Mouse (Mus musculus) liver, embryonic 14.5 days (tissue): ENCODE measurements around the gene Selenoi. TPM values are rescaled to one million over a fixed set of nuclear protein-coding genes. Genes with fewer than 3 reads are reported as not detected.

Experiments
- ATAC-seq: fragments of 200-750 bp; cut with Nextera tagmentation; 2 replicates; pipeline ENCODE4 v1.8.0; 2017; ENCODE audit warnings: moderate number of reproducible peaks, mild to moderate bottlenecking, moderate library complexity; ENCODE audit not compliant: insufficient read depth
- DNase-seq, 3 experiments: peaks; one replicate each; pipeline ENCODE4 v3.0.0-alpha.2; 2012 to 2013; ENCODE audit warnings: low read depth in 3 of 3, low spot score in 3 of 3
- H3K27ac ChIP-seq: fragments of 300-500 bp; sonication (generic); 2 replicates; pipeline ENCODE4 v1.5.1; 2014; ENCODE audit warnings: moderate library complexity, mild to moderate bottlenecking, control low read depth, inconsistent platforms
- H3K27me3 ChIP-seq: fragments of 300-500 bp; sonication (generic); 2 replicates; pipeline ENCODE4 v1.6.1; 2014; ENCODE audit warnings: mild to moderate bottlenecking, low read length, moderate library complexity; ENCODE audit not compliant: control insufficient read depth, insufficient read depth
- H3K36me3 ChIP-seq: fragments of 300-500 bp; sonication (generic); replicated peaks from 2 replicates; pipeline ENCODE4 v1.6.1; 2014; ENCODE audit warnings: low read depth; ENCODE audit not compliant: control insufficient read depth, insufficient read depth
- H3K4me1 ChIP-seq, 2 experiments: fragments of 200-500 bp in 1 of 2; fragments of 300-500 bp in 1 of 2; sonication (generic) in 1 of 2; replicated peaks; 2 replicates each; pipeline ENCODE4 v1.6.1; 2012 to 2014; ENCODE audit warnings: antibody characterized with exemption in 1 of 2, inconsistent platforms in 1 of 2, low read length in 1 of 2; ENCODE audit not compliant: control insufficient read depth in 2 of 2, insufficient read depth in 2 of 2
- H3K4me2 ChIP-seq: fragments of 300-500 bp; sonication (generic); 2 replicates; pipeline ENCODE4 v1.6.1; 2014; ENCODE audit warnings: low read depth, mild to moderate bottlenecking, control low read depth, moderate library complexity
- H3K4me3 ChIP-seq, 2 experiments: fragments of 200-500 bp in 1 of 2; fragments of 300-500 bp in 1 of 2; sonication (generic) in 1 of 2; 2 replicates each; pipeline ENCODE4 v1.5.1; 2012 to 2014; ENCODE audit warnings: low read depth in 2 of 2, low read length in 2 of 2, mild to moderate bottlenecking in 2 of 2, control low read depth in 1 of 2, inconsistent platforms in 1 of 2, moderate library complexity in 1 of 2; ENCODE audit not compliant: insufficient read depth in 1 of 2
- H3K9ac ChIP-seq: fragments of 300-500 bp; sonication (generic); replicated peaks from 2 replicates; pipeline ENCODE4 v1.6.1; 2014; ENCODE audit warnings: mild to moderate bottlenecking, control low read depth, moderate library complexity
- H3K9me3 ChIP-seq: fragments of 300-500 bp; sonication (generic); 2 replicates; pipeline ENCODE4 v1.6.1; 2016; ENCODE audit warnings: low read length, mixed read lengths; ENCODE audit not compliant: control insufficient read depth
- CTCF ChIP-seq: IDR thresholded peaks from 2 replicates; pipeline ENCODE4 v1.5.1; 2016; ENCODE audit warnings: antibody characterized with exemption, low read depth, control low read depth
- EP300 ChIP-seq: IDR thresholded peaks from 2 replicates; pipeline ENCODE4 v1.6.1; 2016; ENCODE audit warnings: antibody characterized with exemption, low read depth
- WGBS: fragments of 180-500 bp; shearing (Covaris S2); extraction: QIAGEN DNeasy Blood & Tissue Kit; methylation state at CpG from one replicate; pipeline ENCODE4 v1.1.7; 2014; ENCODE audit not compliant: insufficient replicate concordance; 5-methylcytosine and 5-hydroxymethylcytosine counted together
- polyA plus RNA-seq, 2 experiments: library from polyadenylated mRNA; depleted of rRNA in 1 of 2; stranded (reverse) in 1 of 2; unstranded in 1 of 2; fragments of >200 nt; fragmentation: Nextera tagmentation in 1 of 2; extraction: Ambion mirVana in 1 of 2; gene quantifications; 2 replicates each; pipeline versions ENCODE4 v1.2.1 to v1.2.3; 2012 to 2014

The Selenoi gene
- polyA plus RNA-seq, 2 experiments, result 12.5 to 13.5 TPM

- H3K9me3 ChIP-seq, result no peaks in the 10 kb centered on the region
- peak overlapping the region; percentile 9; the same call in 1 of the 2 replicates for H3K4me2 ChIP-seq
- ATAC-seq, result no peak; the same call in 1 of the 2 replicates
- H3K9ac ChIP-seq, result no peak overlapping the region
- no peak overlapping the region for H3K4me3 ChIP-seq
- TF ChIP-seq EP300, result no peak
- 52% methylated on average over 7 of the region's 7 CpGs for WGBS
- no peaks in the 10 kb centered on the region for H3K27me3 ChIP-seq
- H3K36me3 ChIP-seq, result no peaks in the 10 kb centered on the region; the same call in 1 of the 2 replicates
- DNase-seq, result no peak
- H3K27ac ChIP-seq, result no peak overlapping the region; the same call in none of the 2 replicates
- peaks cover 18 to 30% of the 10 kb centered on the region in 2 experiments for H3K4me1 ChIP-seq
These were observed 8.2 kb downstream of the Selenoi start for GRCm38 (mm10) chr5:30240552-30240951.

GRCm38 (mm10) chr5:30242410-30242809 lies 10.0 kb downstream of the Selenoi start:
- DNase-seq, result no peak
- no peaks in the 10 kb centered on the region for H3K9me3 ChIP-seq
- H3K36me3 ChIP-seq, result no peaks in the 10 kb centered on the region; the same call in 1 of the 2 replicates
- WGBS, result 61% methylated on average over 1 of the region's 1 CpGs
- H3K4me2 ChIP-seq, result no peak overlapping the region
- H3K27me3 ChIP-seq, result no peaks in the 10 kb centered on the region
- peaks cover 17 to 23% of the 10 kb centered on the region in 2 experiments for H3K4me1 ChIP-seq
- H3K27ac ChIP-seq, result no peak overlapping the region
- TF ChIP-seq CTCF (no peak), EP300 (no peak)
- no peak overlapping the region for H3K4me3 ChIP-seq
- no peak overlapping the region for H3K9ac ChIP-seq
- no peak for ATAC-seq

- 28% methylated on average over 9 of the region's 9 CpGs for WGBS
- Histone ChIP-seq H3K36me3 (no peaks in the 10 kb centered on the region), H3K4me2 (no peak overlapping the region), H3K4me3 (no peak overlapping the region), H3K27ac (no peak overlapping the region), H3K27me3 (no peaks in the 10 kb centered on the region), H3K4me1 (peaks cover 17 to 23% of the 10 kb centered on the region in 2 experiments), H3K9me3 (no peaks in the 10 kb centered on the region), H3K9ac (no peak overlapping the region)
- DNase-seq (no peak), ATAC-seq (no peak)
- TF ChIP-seq CTCF (peak; percentile 67), EP300 (no peak)
These were observed 11.4 kb downstream of the Selenoi start for GRCm38 (mm10) chr5:30243741-30244140.

GRCm38 (mm10) chr5:30245861-30246416 lies 13.6 kb downstream of the Selenoi start:
- Histone ChIP-seq H3K9ac (no peak overlapping the region), H3K4me2 (no peak overlapping the region), H3K27ac (no peak overlapping the region), H3K36me3 (no peaks in the 10 kb centered on the region; the same call in 1 of the 2 replicates), H3K4me1 (peaks cover 9 to 15% of the 10 kb centered on the region in 2 experiments), H3K9me3 (no peaks in the 10 kb centered on the region), H3K4me3 (no peak overlapping the region), H3K27me3 (no peaks in the 10 kb centered on the region)
- WGBS, result 80% methylated on average over 9 of the region's 9 CpGs
- no peak for DNase-seq
- no peak for ATAC-seq
- TF ChIP-seq EP300 (no peak), CTCF (no peak)

- peaks cover 6% of the 10 kb centered on the region; the same call in 1 of the 2 replicates for H3K36me3 ChIP-seq
- H3K4me3 ChIP-seq, result no peak overlapping the region
- no peak overlapping the region for H3K27ac ChIP-seq
- H3K4me1 ChIP-seq, result peaks cover 2 to 12% of the 10 kb centered on the region in 2 experiments; a peak in 3 of 4 replicates
- no peak for ATAC-seq
- no peak overlapping the region for H3K4me2 ChIP-seq
- DNase-seq, result no peak
- H3K9ac ChIP-seq, result no peak overlapping the region
- H3K27me3 ChIP-seq, result no peaks in the 10 kb centered on the region
- 74% methylated on average over 1 of the region's 1 CpGs for WGBS
- H3K9me3 ChIP-seq, result no peaks in the 10 kb centered on the region
- TF ChIP-seq EP300 (no peak), CTCF (peak; percentile 52)
These were observed 15.3 kb downstream of the Selenoi start for GRCm38 (mm10) chr5:30247666-30248065.
